Mouse (Mus musculus): Measurements from ENCODE around the gene Cela3b. TPM values are rescaled to one million over a fixed set of nuclear protein-coding genes. Genes with fewer than 3 reads are reported as not detected.

The Cela3b gene
- polyA plus RNA-seq, 1 experiment, result 42.4 TPM

DNA sequence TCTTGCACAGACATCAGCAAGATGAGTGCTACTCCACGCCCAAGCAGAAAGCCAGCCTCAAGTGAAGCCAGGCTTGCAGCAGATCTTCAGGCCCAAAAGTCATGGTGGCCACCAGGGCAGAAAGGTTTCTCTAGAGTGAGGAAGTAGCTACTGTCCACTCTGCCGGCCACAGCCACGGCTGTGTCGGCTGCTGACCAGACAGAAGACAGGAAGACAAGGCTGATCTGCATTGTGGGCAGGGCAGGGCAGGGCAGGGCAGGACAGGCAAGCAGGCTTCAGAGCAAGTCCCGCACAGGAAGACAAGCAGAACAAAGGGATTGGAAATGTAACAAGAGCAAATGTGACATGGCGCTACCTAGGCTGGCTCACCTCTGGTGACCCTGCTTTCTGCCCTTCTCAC, 56.6 kb downstream of the Cela3b start:
- H3K36me3 ChIP-seq (ENCODE audit: control insufficient read depth, insufficient read depth, low read length), result no peaks in the 10 kb centered on the region
- no peaks in the 10 kb centered on the region for H3K27me3 ChIP-seq (ENCODE audit: control insufficient read depth, insufficient read depth, low read length)
- no peak for TF ChIP-seq CTCF (IDR thresholded peaks at IDR 0.05; ENCODE audit: extremely low read depth, insufficient read length, insufficient replicate concordance, low read depth, low read length)
- TF ChIP-seq POLR2A (IDR thresholded peaks at IDR 0.05; ENCODE audit: low read depth, low read length), result no peak
- peaks cover 27% of the 10 kb centered on the region for H3K4me1 ChIP-seq (ENCODE audit: control insufficient read depth, insufficient read depth, insufficient read length, low read length)
- WGBS, result 57% methylated on average over 6 of the region's 6 CpGs
- H3K27ac ChIP-seq (ENCODE audit: insufficient read depth, low read depth, low read length), result peak overlapping the region; percentile 56
- no peak overlapping the region for H3K4me3 ChIP-seq (ENCODE audit: low read depth, low read length)

DNA sequence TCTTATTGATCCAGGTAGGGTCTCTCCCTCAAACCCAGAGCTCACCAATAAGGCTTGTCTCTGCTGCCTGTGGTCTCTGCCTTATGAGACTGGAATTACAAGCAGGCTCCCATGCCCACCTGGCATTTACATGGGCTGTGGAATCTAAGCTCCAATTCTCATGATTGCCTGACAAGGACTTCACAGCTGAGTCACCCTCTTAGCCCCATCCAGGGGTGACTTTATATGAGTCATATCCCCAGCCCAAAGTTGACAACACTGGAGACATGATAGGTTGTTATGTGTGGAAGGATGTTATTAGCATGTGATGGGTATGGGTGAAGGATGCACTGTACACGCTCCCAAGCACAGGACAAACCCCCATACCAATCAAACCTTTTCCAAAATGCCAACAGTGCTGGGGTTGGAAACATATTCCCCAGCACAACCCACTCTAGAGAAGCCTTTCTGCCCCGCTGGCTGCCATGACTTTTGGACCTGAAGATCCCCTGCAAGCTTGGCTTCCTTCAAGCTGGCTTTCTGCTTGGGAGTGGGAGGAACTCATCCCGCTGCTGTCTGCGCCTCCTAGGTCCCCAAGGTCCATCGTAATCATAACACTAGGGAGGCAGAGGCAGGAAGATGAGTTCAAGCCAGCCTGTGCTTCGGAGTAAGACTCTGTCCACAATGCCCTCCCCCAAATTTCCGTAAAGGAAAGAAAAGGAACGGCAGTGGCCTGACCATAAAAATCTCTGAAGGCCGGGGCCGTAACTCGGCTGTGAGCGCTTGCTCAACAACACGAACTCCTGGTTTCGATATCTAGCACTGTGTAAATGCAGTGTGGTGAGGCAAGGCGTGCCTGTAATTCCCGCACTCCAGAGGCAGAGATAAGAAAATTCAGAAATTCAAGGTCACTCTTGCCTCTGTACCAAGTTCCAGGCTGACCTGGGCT, 58.5 kb downstream of the Cela3b start:
- no peaks in the 10 kb centered on the region for H3K36me3 ChIP-seq (ENCODE audit: control insufficient read depth, insufficient read depth, low read length)
- H3K4me3 ChIP-seq (ENCODE audit: low read depth, low read length), result peak overlapping the region; percentile 46
- no peaks in the 10 kb centered on the region for H3K27me3 ChIP-seq (ENCODE audit: control insufficient read depth, insufficient read depth, low read length)
- TF ChIP-seq POLR2A (IDR thresholded peaks at IDR 0.05; ENCODE audit: low read depth, low read length) (peak; percentile 54; the same call in 1 of the 2 replicates), CTCF (IDR thresholded peaks at IDR 0.05; ENCODE audit: extremely low read depth, insufficient read length, insufficient replicate concordance, low read depth, low read length) (no peak)
- H3K27ac ChIP-seq (ENCODE audit: insufficient read depth, low read depth, low read length), result peak overlapping the region; percentile 95
- 30% methylated on average over 16 of the region's 16 CpGs for WGBS
- peaks cover 34% of the 10 kb centered on the region for H3K4me1 ChIP-seq (ENCODE audit: control insufficient read depth, insufficient read depth, insufficient read length, low read length)

Other genes with a start within 250 kb of the Cela3b start
- 6.0 and 6.9 TPM in 2 replicates for gene Wnt4, start 153.1 kb downstream of the Cela3b start, polyA plus RNA-seq (2012; rRNA removed)
- gene Cdc42, start 72.8 kb downstream of the Cela3b start, polyA plus RNA-seq (2012; rRNA removed), result 11.5 and 25.9 TPM in 2 replicates
- gene Cela3a, start 20.7 kb downstream of the Cela3b start, polyA plus RNA-seq (2012; rRNA removed), result 23.4 TPM in 1 of 2 replicates, not detected in the other
- gene 1700013G24Rik, start 22.7 kb upstream of the Cela3b start, polyA plus RNA-seq (2012; rRNA removed), result not detected in 2 replicates
- gene Hspg2, start 38.2 kb upstream of the Cela3b start, polyA plus RNA-seq (2012; rRNA removed), result 38.2 and 40.5 TPM in 2 replicates
- gene Ldlrad2, start 144.0 kb upstream of the Cela3b start, polyA plus RNA-seq (2012; rRNA removed), result not detected in 2 replicates
- gene Usp48, start 163.2 kb upstream of the Cela3b start, polyA plus RNA-seq (2012; rRNA removed), result 14.9 and 26.7 TPM in 2 replicates
- 48.4 and 141 TPM in 2 replicates for gene Rap1gap, start 234.2 kb upstream of the Cela3b start, polyA plus RNA-seq (2012; rRNA removed)